Mouse (Mus musculus): ENCODE measurements around the gene Gimap3.

DNA sequence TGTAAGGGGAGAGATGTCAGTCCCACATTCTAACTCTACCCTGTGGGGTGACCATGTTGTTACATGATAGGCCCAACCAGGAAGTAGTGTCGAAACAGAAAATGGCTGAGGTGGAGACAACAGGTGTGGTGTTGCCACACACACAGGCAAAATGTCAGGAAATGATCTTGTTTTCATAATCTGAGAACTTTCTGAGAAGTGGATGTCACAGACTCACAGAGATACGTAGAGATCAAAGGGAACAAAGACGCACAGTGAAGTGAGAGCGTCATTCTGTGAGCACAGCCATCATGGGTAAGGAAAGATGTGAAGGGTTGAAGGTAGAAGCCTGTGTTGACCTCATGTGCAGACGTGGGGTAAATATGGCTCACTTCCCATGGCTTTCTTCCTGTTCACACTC is 42.9 kb downstream of the Gimap3 start:
- no peak for TF ChIP-seq CTCF (IDR thresholded peaks at IDR 0.05; ENCODE audit: extremely low read depth, insufficient read depth, low read length)
- TF ChIP-seq POLR2A (IDR thresholded peaks at IDR 0.05; ENCODE audit: extremely low read depth, insufficient read depth, low read length): no peak

Data from cortical plate, adult 2 months (tissue).